Mouse (Mus musculus) forebrain, embryonic 11.5 days (tissue): ENCODE measurements at regions not wholly inside any gene's neighbourhood (a gene's known extent, or its start where the extent isn't known, plus 50 kb on each side); places are given as distances from the start of the nearest gene placed in this dataset.

Experiments used
- ATAC-seq: fragments of 200-750 bp; cut with Nextera tagmentation; replicated peaks from 2 replicates; pipeline ENCODE4 v1.8.0; 2017; ENCODE audit warnings: moderate TSS enrichment; ENCODE audit not compliant: low FRiP score
- DNase-seq: peaks from one replicate; pipeline ENCODE4 v3.0.0-alpha.2; 2017; ENCODE audit warnings: low spot score
- H3K27ac ChIP-seq: fragments of 300-500 bp; sonication (generic); 2 replicates; pipeline ENCODE4 v1.5.1; 2014; ENCODE audit warnings: low read depth, low read length
- H3K27me3 ChIP-seq: fragments of 300-500 bp; sonication (generic); 2 replicates; pipeline ENCODE4 v1.6.1; 2014; ENCODE audit warnings: mild to moderate bottlenecking, low read length, mixed read lengths; ENCODE audit not compliant: control insufficient read depth, insufficient read depth
- H3K36me3 ChIP-seq: fragments of 300-500 bp; sonication (generic); 2 replicates; pipeline ENCODE4 v1.6.1; 2014; ENCODE audit warnings: mild to moderate bottlenecking, low read length, moderate library complexity, mixed read lengths; ENCODE audit not compliant: control insufficient read depth, insufficient read depth
- H3K4me1 ChIP-seq: fragments of 300-500 bp; sonication (generic); replicated peaks from 2 replicates; pipeline ENCODE4 v1.6.1; 2014; ENCODE audit warnings: low read length, mixed read lengths; ENCODE audit not compliant: control insufficient read depth, insufficient read depth
- H3K4me2 ChIP-seq: fragments of 300-500 bp; sonication (generic); 2 replicates; pipeline ENCODE4 v1.6.1; 2014; ENCODE audit warnings: low read depth, mild to moderate bottlenecking, low read length, moderate library complexity, mixed read lengths; ENCODE audit not compliant: severe bottlenecking
- H3K4me3 ChIP-seq: fragments of 300-500 bp; sonication (generic); 2 replicates; pipeline ENCODE4 v1.5.1; 2014; ENCODE audit warnings: low read depth, low read length
- H3K9ac ChIP-seq: fragments of 300-500 bp; sonication (generic); 2 replicates; pipeline ENCODE4 v1.6.1; 2014; ENCODE audit warnings: low read length
- H3K9me3 ChIP-seq: fragments of 300-500 bp; sonication (generic); 2 replicates; pipeline ENCODE4 v1.6.1; 2016; ENCODE audit warnings: low read length, mixed read lengths; ENCODE audit not compliant: control insufficient read depth
- WGBS: fragments of 180-500 bp; shearing (Covaris S2); extraction: QIAGEN DNeasy Blood & Tissue Kit; methylation state at CpG from one replicate; pipeline ENCODE4 v1.1.7; 2014; 5-methylcytosine and 5-hydroxymethylcytosine counted together

DNA sequence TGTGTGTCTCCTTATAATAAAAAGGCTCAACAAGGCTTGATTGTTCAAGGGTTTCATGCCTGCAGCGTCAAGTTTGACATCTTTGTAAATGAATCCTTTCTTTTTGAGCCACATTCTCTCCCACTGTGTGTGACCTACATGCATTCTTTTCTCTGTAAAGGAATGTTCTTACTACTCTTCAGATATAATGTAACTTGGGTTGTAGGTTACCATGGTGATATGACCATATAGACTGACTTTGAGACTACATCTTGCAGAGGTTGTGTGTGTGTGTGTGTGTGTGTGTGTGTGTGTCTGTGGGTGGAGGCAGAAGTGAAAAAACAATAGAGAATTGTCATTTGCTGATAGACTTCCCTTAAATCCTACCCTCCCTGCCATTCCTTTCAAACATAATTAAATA, 58.5 kb upstream of the Mettl25 start:
- 0 out of 2 replicates have a peak, but pooled peaks have one; percentile 45 for ATAC-seq
- Histone ChIP-seq H3K4me2 (no peak overlapping the region), H3K4me3 (no peak overlapping the region), H3K27ac (no peak overlapping the region), H3K36me3 (no peaks in the 10 kb centered on the region), H3K9me3 (no peaks in the 10 kb centered on the region), H3K4me1 (no peaks in the 10 kb centered on the region), H3K27me3 (no peaks in the 10 kb centered on the region), H3K9ac (no peak overlapping the region)
- 32% methylated on average over 1 of the region's 1 CpGs for WGBS
- no peak for DNase-seq

DNA sequence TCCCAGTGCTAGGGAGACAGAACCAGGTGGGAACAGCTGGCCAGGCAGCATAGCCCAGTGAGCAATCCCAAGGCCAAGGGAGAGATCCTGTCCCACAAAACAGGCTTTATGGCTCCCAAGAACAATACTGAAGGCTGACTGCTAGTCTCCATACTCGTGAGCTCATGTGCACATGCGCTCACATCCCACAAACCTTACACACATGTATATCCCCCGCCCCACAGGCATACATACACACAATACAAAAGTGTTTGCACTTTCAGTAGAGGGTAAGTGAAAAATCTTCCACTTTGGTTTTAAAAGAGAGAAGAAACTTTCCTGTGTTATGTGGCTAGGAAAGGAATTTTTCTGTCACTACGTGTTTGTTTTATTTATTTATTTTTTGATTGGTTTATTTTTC, 58.0 kb upstream of the Mettl25 start:
- Histone ChIP-seq H3K27ac (no peak overlapping the region), H3K4me3 (no peak overlapping the region), H3K4me2 (no peak overlapping the region), H3K36me3 (no peaks in the 10 kb centered on the region), H3K9ac (no peak overlapping the region), H3K4me1 (no peaks in the 10 kb centered on the region), H3K9me3 (no peaks in the 10 kb centered on the region), H3K27me3 (no peaks in the 10 kb centered on the region)
- ATAC-seq (0 out of 2 replicates have a peak, but pooled peaks have one; percentile 53), DNase-seq (no peak)
- 77% methylated on average over 4 of the region's 4 CpGs for WGBS
